Mouse (Mus musculus) liver, adult (tissue): Measurements from ENCODE around the gene Ankrd34c.

Experiments
- GATA4 ChIP-seq: IDR thresholded peaks from 2 replicates; pipeline ENCODE4 v1.6.1; 2014; ENCODE audit warnings: mild to moderate bottlenecking, low read length; ENCODE audit not compliant: insufficient replicate concordance

Gene Ankrd34c

DNA sequence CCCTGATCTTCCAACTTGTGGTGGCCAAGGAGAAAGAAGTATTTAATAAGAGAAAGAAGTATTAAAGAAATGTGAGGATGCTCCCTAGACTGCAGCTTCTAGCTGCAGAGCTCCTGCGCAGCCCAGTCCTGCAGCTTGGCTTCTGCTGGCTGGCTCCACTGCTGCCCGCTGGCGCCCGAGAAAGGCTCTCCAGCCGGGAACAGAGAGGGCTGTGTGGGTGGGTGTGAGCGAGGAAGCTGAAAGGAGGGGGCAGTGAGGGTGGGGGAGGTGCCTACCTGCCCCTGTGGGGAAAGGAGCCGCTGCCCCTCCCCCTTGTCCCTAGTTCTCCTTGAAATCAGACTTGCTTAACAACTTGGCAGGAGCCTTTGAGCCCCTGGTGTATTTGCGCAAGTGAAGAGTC lies at the start of gene Ankrd34c:
Ankrd34c (minus strand) TSS at position 181 of the 400 bp plus-strand sequence.
- TF ChIP-seq GATA4, result no peak

DNA sequence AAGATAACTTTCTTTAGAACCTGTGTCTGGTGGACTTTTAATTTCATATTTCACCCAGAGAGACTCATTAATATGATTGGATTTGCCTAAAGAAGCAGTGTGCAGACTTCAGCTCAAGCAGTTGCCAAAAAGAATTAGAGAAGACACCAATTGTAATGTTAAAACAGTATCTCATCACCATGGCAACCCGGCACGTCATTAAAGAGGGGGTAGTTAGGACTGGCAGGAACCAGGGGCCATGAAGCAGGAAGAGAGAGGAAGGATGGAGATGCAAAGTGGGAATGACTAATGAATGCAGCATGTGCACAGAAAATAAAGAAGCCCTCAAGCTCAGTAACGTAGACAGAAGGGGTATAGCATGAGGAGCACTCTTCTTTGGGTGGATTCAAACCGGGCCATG lies 49.3 kb upstream of the Ankrd34c start:
- TF ChIP-seq GATA4, result no peak

DNA sequence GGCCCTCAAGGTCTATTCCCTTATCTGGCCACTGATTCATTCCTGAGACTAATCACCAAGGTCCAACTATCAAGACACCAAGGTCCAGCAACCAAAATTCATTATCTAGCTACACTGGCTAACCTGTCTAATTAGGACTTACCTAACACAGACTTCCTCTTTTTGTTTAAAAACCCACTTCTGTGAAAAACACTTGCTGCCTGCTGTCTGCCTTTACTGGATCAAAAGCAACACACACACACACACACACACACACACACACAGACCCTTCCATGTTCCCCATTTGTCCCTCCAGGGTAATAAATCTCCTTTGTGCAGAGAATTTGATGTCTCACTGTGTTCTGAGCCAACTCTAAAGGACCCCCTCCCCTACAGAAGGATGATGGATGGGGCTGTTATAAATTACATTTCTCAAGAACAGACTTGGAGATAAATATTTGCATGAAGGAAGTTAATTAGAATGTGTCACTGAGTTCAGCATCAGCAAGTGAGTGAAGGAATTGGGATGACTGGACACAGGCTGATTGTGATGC lies 43.2 kb upstream of the Ankrd34c start:
- TF ChIP-seq GATA4, result no peak

DNA sequence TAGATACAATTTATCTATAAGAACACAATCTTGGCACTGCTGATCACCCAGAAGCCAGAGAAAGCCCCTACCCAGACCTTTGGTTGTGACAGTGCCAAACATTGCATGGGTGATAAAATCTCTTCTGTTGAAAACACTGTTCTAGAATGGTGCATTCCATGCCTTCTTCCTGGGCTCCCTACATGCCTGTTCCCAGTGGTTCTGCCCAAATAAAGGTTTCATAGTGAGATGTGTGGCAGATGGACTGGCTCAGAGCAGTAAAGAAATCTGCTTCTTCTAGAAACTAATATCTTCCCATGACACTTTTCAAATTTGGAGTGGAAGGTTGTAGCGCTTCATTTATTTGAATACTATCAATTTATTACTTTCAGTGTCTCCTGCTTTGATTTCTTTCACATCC lies 41.0 kb upstream of the Ankrd34c start:
- no peak for TF ChIP-seq GATA4

DNA sequence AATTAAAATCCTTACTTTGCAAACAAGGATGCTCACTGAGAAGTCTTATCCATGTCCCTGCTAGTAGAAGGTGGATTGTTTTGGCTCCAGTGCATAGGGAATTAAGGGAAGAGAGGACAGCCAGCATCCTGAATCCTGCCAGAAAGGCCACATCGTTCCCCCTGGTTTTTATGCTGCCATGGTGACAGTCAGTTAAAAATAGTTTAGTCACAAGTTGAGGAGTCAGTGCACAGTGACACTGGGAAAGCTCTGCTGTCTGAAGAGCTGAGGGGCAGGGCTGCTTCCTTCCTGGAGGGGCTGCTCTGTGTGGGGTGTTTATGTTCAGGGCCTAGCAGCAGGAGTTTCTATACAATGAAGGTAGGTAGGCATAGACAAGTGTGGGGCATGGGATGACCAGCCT lies 32.9 kb upstream of the Ankrd34c start:
- no peak for TF ChIP-seq GATA4

DNA sequence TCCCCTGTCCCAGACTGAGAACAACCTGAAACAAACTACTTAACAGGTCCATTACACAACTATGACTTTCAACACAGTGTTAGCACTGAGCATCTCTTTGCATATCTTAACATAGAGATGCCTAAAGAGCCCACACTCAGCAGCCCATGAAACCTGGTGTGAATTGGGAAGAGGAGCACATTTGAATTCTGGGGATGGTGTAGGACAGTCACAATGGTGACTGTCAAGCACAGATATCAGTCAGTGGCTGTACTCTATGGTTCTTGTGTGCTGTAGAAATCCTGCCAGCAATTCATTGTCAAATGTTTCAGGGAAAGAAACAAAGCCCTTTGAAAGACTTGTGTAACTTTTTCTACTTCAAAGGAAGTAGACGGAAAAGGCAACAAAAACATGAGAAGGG lies 23.7 kb upstream of the Ankrd34c start:
- TF ChIP-seq GATA4, result no peak

DNA sequence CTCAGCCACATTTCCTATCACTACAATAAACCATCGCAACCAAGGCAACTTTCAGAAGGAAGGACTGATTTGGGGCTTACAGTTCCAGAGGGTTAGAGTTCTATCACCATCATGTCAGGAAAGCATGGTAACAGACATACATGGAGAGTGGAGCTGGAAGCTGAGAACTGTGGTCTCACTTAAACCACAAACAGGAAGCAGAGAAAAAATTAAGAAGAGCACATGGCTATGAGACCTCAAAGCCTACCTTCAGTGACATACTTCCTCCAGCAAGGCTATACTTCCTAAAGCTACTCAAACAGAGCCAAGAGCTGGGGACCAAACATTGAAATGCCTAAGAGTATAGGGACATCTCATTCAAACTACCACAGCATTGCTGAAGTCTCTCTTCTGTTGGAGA lies 20.3 kb upstream of the Ankrd34c start:
- TF ChIP-seq GATA4, result no peak

DNA sequence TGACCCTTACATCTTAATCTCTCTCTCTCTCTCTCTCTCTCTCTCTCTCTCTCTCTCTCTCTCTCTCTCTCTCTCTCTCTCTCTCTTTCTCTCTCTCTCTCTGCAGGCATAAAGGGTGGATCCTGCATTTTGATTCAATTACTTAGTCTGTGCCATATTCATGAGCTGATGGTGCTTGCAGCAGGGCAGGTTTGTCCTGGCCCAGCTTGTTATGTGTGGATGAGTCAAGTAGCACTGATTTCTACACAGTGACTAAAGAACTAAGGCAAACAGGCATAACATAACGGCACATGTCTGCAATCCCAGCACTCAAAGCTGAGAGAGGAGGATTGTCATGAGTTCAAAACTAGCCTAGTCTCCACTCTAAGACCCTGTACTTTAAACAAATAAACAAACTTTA lies 19.9 kb upstream of the Ankrd34c start:
- no peak for TF ChIP-seq GATA4

DNA sequence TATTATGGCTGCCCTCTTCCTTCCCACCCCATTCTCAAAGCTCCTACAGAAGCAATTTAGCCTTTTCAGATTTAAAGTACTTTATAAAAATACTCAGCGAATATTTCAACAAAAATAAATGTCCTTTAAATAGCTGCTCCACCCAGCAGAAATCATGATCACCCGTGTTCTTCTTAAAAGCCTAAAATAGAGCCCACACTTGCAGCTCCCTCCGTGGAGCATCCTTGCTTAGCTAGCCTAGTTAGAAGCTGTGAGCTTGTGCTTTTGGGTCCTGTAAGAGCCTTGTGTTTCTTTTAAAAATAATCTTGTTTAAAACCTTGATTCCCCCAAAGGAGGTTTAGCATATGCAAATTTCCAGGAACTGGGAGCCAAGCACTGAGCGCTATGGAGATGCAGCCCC lies 19.3 kb upstream of the Ankrd34c start:
- no peak for TF ChIP-seq GATA4

DNA sequence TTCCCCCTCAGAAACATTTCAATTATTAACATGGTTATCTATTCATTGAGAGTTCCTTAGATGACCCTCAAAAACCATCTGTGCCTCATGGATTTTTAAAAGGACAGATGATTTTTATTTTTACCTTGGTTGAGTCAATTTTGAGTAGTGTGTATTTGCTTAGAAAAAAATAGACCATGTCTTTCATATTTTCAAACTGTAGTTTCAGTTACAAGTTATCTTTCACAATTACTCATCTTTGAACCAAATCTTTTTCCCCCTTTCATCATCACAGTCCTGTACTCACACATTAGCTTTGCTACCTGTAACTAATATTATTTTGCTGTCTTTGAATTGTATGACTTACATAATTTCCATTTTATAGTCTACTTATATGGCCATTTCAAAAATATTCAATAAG lies 1.8 kb upstream of the Ankrd34c start:
- TF ChIP-seq GATA4, result no peak

DNA sequence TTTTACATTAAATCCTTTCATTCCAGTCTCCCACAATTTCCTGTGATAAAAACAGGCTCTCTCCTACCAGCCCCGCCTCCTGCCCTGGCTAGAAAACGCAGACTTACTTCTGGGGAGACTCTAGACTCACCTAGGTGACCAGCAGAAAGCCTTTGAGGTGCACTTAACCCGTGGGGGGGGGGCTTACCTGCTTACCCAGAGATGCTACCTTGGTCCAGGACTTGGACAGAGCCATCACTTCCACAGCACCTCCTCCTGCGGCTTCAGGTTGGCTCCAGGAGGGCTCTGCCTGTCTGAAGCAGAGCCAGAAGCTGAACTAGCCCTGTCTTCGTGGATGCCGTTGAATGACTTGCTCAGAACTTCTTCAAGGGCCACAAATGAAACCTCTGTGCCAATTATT lies 387 bp downstream of the Ankrd34c start:
- no peak for TF ChIP-seq GATA4

DNA sequence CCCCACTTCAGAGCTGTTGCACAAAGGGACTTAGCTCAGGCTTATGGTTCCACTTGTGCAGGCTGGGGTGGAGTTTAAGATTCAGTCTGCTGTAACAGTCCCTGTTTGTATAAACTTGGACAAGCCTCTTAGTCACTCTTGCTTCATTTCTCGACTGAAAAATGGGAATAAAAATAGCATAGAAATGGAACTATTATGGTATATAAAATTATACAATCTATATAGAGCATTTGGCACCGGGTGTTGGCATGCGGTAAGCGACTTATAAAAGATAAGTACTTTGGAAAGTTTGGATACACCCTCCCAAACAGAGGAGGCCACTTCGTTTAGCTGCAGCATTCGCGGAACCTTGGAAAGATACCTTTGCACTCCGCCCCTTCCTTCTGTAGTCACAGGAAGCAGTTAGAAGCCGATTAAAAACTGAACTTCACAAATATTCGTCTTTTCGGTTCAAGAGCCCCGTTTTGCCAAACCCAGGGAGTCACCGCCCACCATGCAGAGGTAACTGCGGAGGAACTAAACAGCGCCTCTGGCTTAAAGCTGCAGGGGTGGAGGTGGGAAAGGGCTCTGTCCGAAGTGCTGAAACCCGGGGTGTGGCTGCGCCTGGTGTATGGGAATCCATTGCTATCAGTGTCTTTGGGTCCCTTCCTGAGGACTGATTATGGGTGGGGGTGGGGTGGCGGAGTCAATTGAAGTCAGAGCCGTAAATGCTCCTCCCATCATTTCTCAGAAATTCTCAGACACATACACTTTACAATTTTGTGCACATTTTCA lies 1.2 kb downstream of the Ankrd34c start:
- no peak for TF ChIP-seq GATA4

DNA sequence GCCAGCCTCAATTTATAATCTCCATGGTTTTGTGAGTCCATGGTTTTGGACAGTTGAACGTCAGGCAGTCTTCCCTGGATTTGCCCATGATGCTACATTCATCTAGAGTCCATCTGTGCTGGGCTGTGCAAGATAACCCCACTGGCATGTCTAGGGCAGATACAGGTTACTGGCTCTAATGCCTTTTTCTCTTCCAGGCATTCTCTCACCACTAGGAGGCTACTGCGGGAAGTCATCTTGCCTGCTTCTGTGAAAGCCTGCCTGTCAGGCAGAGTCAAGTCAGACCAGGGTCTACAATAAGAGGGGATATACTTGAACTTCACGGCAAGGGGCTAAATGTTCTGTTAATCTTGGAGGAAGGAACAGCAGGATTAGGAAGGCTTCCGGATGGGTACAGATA lies 31.4 kb downstream of the Ankrd34c start:
- TF ChIP-seq GATA4, result no peak

DNA sequence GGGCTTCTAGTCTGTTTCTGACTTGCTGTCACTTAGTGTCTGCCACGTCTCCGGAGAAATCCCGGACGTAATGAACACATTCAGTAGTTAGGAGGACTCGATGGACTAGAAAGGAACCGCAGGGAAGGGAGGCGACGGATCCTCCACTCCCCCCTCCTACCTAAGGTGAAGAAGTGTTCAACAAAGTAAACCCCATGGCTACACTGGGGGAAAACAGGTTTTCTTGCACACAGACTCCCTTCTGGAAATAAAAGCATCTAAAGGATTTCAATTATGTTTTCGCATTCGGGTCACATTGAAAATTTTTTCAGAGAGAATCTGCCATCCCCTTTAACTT lies 33.1 kb downstream of the Ankrd34c start:
- TF ChIP-seq GATA4, result no peak

DNA sequence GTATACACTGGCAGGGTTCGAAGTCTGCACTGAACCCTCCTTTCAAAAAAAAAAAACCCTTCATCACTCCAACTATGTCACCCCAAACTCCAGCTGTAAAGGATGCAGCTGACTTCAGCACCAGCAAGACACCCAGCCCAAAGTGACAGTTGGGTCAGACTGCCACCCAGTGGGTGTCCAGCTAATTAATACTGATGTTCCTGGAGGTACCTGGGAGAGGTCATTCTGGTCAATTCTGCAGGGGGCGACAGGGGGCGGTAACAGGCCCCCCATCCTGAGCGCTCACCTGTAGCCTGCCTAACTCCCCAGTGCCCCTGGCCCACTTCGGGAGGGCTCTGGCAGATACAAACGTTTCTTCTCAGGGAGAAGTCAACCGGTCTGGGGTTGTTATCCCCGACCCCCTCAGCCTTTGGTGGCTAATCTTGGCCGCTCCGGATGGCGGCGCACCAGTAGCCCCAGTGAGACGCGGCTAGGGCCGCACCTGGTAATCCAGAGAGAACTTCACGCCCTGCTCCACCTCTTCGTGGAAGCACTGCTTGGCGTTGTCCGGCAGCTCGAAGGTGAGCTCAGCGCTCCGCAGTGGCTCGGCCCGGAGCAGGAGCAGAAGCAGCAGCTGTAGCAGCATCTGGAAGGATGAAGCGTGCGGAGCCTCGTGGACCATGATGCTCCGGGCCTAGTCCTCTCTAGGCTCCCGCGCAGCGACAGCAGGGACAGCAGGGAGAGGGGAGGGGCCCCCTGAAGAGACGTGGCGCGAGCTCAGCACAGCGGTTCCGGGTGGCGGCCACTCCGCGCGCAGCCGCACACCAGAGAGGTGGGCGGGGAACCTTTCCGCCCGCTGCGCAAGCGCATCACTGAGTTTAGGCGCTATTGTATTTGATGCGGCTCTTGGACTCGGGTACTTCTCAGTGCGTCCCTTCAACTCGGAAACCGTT lies 33.7 kb downstream of the Ankrd34c start, which contains the start of gene Tmed3:
Tmed3 (minus strand) TSS at position 804 of the 932 bp plus-strand sequence.
- no peak; the same call in 1 of the 2 replicates for TF ChIP-seq GATA4

DNA sequence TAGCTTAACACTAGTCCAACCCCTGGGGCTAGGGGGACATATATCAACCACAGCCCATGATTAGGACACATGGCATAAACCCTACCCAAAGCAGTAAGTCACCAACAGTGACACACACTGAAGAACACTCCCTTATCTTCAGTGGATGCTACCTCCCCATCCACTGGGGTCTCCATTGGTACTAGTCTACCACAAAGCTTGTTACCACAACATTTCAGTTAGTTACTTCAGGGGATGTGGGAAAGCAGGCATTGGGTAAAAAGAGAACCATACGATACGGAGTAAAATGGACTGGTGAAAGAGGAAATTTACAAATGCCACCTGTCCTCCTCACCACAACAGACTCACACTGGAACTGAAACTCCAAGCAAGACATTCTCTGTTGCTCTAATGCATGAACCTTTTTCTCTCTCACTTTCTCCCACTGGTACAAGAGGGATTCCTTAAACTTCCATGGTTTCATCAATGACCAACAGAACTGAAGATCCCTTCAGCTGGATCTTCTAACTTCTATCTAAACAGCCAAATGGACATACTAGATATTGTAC lies 37.3 kb downstream of the Ankrd34c start:
- TF ChIP-seq GATA4, result no peak
